Mouse (Mus musculus): ENCODE measurements around the gene Rxfp1.

Gene Rxfp1

GRCm38 (mm10) chr3:79676411-79676810, 61.3 kb downstream of the Rxfp1 start:
- in situ Hi-C loops (cut with MboI; ENCODE audit: low pct_unique_long_range_greater_than_20kb in 1 of 2, low sequenced_read_pairs in 2 of 2, unreplicated experiment in 1 of 2), result no loop called here

GRCm38 (mm10) chr3:79674641-79675040, 63.0 kb downstream of the Rxfp1 start:
- in situ Hi-C loops (cut with MboI; ENCODE audit: low pct_unique_long_range_greater_than_20kb in 1 of 2, low sequenced_read_pairs in 2 of 2, unreplicated experiment in 1 of 2), result no loop called here

DNA sequence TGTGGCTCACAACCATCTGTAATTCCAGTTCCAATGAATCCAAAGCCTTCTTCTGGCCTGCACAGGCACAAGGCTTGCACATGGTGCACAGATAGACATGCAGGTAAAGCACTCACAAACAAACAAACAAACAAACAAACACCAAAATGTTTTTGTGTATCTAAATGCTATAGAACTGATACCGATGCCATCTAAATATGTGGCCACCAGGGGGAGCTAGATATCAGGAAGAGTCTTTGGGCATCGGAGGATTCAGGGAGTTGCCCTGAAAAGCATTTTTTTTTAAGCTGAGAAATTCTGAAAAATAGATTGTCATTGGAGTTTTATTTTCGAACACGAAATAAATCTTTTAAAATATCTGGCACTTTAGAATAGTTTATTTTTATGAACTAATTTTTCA, 64.6 kb downstream of the Rxfp1 start:
- in situ Hi-C loops (cut with MboI; ENCODE audit: low pct_unique_long_range_greater_than_20kb in 1 of 2, low sequenced_read_pairs in 2 of 2, unreplicated experiment in 1 of 2), result no loop called here

DNA sequence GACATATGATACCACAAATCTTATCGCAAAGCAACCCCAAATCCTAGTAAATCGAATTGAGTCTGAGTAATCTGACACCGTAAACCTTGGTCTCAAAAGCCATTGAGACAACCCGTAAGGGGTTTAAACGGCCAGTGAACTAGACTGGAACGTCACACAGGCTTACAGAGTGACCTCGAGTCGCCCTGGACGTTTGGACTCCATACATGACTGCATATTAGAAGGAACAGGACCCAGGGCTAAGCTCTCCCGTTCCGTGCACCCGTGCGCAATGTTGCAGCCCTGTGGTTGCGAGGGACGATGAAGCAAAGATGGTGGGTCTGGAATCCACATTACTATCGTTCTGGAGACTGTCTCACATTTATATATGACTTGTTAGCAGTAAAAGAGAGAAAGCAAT, 65.5 kb downstream of the Rxfp1 start:
- in situ Hi-C loops (cut with MboI; ENCODE audit: low pct_unique_long_range_greater_than_20kb in 1 of 2, low sequenced_read_pairs in 2 of 2, unreplicated experiment in 1 of 2), result no loop called here

GRCm38 (mm10) chr3:79670556-79670955, 67.1 kb downstream of the Rxfp1 start:
- in situ Hi-C loops (cut with MboI; ENCODE audit: low pct_unique_long_range_greater_than_20kb in 1 of 2, low sequenced_read_pairs in 2 of 2, unreplicated experiment in 1 of 2), result no loop called here

GRCm38 (mm10) chr3:79664787-79665408, 72.8 kb downstream of the Rxfp1 start:
- in situ Hi-C loops (cut with MboI; ENCODE audit: low pct_unique_long_range_greater_than_20kb in 1 of 2, low sequenced_read_pairs in 2 of 2, unreplicated experiment in 1 of 2), result loop anchor here (5.0 kb wide), 1 partner anchor 147 kb away; no protein-coding TSS in a partner anchor

- in situ Hi-C loops (cut with MboI; ENCODE audit: low pct_unique_long_range_greater_than_20kb in 1 of 2, low sequenced_read_pairs in 2 of 2, unreplicated experiment in 1 of 2), result no loop called here
Measured at GRCm38 (mm10) chr3:79656682-79657081, 81.0 kb downstream of the Rxfp1 start.

DNA sequence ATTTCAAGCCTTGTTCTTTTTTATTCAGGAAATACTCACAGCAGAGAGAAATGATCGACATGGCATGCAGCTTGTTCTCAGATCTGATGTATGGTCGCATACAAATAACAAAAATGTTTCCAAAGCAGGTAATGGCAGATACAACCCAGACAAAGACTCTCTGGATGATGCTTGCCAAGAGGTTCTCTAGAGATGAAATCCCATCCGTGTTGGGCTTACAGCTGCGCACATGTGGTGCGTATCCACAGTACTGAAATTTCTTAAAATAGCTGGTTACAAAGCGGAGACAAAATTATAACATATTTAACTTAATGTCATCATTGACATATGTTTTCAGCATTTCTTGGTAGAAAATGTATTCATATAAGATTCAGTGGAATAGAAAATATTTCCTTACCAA, 85.6 kb downstream of the Rxfp1 start:
- in situ Hi-C loops (cut with MboI; ENCODE audit: low pct_unique_long_range_greater_than_20kb in 1 of 2, low sequenced_read_pairs in 2 of 2, unreplicated experiment in 1 of 2), result no loop called here

GRCm38 (mm10) chr3:79629416-79629730, 108.3 kb downstream of the Rxfp1 start, which contains the start of gene Etfdh:
TSS of gene Etfdh (minus strand) at chr3:79629500.
- in situ Hi-C loops (cut with MboI; ENCODE audit: low pct_unique_long_range_greater_than_20kb in 1 of 2, low sequenced_read_pairs in 2 of 2, unreplicated experiment in 1 of 2), result no loop called here

DNA sequence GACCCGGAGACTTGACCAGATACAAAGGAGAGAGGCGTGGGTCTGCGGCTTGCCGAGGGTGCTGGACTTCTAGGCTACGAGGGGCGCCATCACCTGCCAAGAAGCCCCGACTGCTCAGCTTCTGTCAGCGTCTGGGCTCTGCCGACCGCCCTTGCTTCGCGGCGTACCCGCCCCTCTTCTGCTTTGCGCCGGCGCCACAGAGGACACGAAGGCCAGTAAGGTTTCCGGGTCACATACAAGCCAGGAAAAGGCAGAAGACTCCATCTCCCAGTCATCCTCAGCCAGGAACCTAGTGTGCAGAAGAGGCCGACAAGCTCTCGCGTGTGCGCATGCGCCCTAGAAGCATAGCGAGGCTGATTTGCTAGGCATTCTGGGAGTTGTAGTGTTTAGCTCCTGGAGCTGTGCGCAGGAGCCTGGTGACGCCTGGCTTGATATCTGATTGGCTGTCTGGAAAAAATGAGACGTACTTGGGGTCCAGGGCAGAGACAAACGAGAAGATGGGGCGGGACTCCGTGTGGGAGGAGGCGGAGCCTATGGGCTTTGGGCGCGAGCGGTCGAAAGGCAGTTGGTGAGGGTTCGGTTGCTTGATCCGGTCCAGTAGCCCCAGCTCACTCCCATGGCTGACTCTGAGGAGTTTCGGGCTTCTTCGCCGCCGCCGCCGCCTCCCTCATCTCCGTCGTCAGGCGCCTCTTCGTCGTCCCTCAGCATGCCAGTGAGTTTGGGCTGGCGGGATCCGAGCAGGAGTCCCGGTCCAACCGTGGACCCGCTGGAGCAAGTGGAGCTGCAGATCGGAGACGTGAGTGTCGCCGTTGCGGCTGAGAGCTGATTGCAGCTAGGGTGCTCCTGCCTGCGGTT, 108.9 kb downstream of the Rxfp1 start, which contains the start of gene 4930579G24Rik:
TSS of gene 4930579G24Rik (plus strand) at position 519 of the 855 bp plus-strand sequence.
- in situ Hi-C loops (cut with MboI; ENCODE audit: low pct_unique_long_range_greater_than_20kb in 1 of 2, low sequenced_read_pairs in 2 of 2, unreplicated experiment in 1 of 2), result no loop called here

DNA sequence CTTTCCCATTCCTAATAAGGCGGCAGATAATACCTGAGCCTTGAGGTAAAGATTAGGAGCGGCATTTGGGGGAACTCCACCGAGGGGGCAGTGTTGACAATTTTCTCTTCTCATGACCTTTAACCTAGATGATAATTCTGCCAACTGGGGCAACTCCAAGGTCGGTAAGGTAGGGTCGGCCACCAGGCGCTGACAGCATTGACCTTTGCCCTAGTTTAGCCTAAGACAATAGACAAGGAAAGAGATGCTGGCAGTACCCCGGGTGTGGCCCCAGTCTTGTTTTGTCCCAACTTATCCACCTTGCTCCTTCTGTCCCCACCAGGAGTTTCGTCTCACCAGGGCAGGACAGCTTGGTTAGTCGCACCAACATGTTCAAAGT, 109.5 kb downstream of the Rxfp1 start:
- in situ Hi-C loops (cut with MboI; ENCODE audit: low pct_unique_long_range_greater_than_20kb in 1 of 2, low sequenced_read_pairs in 2 of 2, unreplicated experiment in 1 of 2), result no loop called here

- in situ Hi-C loops (cut with MboI; ENCODE audit: low pct_unique_long_range_greater_than_20kb in 1 of 2, low sequenced_read_pairs in 2 of 2, unreplicated experiment in 1 of 2), result no loop called here
Measured at GRCm38 (mm10) chr3:79627484-79628181, 110.0 kb downstream of the Rxfp1 start.

DNA sequence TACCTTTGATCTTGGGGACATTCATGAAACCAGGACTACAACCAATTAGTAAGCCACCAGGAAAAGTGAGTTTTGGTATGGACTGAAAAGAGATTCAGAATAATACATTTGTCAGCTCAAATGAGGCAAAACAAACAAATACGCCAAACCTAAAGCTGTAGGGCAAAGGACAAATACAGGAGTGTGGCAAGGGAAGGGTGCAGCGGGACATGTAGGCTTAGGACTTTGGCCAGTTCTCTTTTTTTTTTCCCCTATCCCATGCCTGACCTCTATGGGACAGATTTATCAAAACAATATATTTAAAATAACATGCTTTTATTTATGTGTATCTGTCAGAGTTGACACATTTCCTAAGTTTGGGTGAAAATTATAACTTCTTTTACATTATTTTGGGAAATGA, 127.8 kb downstream of the Rxfp1 start:
- in situ Hi-C loops (cut with MboI; ENCODE audit: low pct_unique_long_range_greater_than_20kb in 1 of 2, low sequenced_read_pairs in 2 of 2, unreplicated experiment in 1 of 2), result no loop called here

DNA sequence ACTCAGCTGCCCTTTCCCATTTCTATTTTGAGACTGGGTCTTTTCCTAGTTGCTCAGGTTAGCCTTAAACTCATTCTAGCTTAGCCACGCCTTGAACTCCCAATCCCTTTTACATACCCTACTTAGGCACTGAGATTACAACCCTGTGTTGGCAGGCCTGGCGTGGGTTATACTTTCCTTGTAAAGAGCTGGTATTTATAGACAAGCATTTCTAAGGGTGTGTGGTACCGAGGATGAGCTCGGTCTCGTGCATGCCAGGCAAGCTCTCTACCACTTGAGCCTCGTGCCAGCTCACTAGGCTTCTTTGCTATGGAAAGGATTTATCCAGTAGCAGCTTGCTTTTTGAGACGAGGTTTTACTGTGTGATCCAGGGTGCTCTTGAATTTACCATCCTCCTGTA, 142.2 kb downstream of the Rxfp1 start:
- in situ Hi-C loops (cut with MboI; ENCODE audit: low pct_unique_long_range_greater_than_20kb in 1 of 2, low sequenced_read_pairs in 2 of 2, unreplicated experiment in 1 of 2), result loop anchor here in 1 of 2 experiments (25.0 kb wide), 1 partner anchor 633 kb away; no protein-coding TSS in a partner anchor

DNA sequence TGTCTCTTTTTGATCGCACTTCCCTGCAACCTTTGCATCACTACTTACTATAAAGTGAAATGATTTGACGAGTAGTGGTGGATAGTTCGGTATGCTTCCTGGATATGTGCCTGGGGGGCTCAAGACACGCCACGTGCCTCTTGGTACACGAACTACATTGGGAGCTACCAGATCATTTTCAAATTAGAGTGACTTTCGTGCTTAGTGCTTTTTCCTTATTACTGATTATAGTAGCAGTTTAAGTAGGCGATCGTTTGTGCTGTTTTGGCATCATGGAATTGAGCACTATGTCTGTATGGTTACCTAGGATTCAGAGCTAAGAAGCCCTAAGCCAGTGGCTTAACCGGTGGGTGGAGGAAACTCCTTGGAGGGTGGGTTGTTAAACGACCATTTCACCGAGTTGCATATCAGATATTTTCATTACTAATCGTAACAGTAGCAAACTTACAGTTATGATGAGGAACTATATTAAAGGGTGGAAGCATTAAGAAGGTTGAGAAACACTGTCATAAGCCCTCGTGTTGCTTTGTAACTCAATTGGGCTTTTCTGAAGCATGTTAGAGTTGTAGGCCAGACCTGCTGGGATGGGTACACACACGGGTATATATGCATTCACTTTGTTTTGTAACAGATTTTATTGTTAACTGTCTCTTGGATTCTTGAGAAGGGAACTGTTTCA, 145.7 kb downstream of the Rxfp1 start:
- in situ Hi-C loops (cut with MboI; ENCODE audit: low pct_unique_long_range_greater_than_20kb in 1 of 2, low sequenced_read_pairs in 2 of 2, unreplicated experiment in 1 of 2), result loop anchor here in 1 of 2 experiments (25.0 kb wide), 1 partner anchor 630 kb away; no protein-coding TSS in a partner anchor

Data from mouse embryonic stem cell (cell line).